Mouse (Mus musculus): Measurements from ENCODE around the gene Rnf223.

GRCm38 (mm10) chr4:156091236-156091635 lies 39.1 kb upstream of the Rnf223 start:
- TF ChIP-seq POLR2A (IDR thresholded peaks at IDR 0.05; ENCODE audit: borderline replicate concordance, insufficient read depth, low read length) (no peak), CTCF (IDR thresholded peaks at IDR 0.05; ENCODE audit: borderline replicate concordance, insufficient read depth, low read depth, low read length) (no peak)

All from cerebellum, adult 2 months (tissue).